Mouse (Mus musculus): Measurements from ENCODE around the gene Arl8a. TPM values are rescaled to one million over a fixed set of nuclear protein-coding genes. Genes with fewer than 3 reads are reported as not detected.

The Arl8a gene
- polyA plus RNA-seq, 2 experiments: 54.5 to 88.1 TPM

DNA sequence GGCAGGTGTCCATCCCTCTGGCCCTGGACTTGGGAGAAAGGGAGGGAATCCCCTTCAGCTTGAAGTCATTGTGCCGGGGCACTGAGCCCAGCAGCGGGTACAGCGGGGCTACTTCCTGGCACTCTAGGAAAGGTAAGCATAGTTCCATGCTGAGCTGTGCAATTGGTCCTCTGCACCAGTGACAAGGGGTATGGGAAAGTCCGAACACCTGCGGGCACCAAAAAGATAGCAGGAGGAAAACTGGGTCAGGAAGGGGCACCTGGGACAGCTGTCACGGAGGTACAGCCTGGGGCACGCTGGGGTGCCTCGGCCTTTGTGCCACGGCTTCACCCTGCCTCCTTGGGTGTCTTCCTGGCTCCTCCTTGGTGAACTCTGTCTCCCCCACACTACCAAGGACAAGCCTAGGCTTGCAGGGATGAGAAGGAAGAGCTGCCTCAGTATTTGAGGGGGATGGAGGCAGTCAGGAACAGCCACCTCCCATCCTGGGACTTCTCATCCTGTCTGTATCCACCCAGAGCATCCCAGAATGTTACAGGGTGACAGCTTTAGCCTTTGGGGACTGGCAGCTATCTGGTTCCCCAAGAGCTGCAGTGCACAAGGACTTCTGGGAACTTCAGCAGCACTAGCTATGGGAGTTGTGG, 17.0 kb upstream of the Arl8a start:
- WGBS: 74% methylated on average over 9 of the region's 9 CpGs
- Histone ChIP-seq H3K4me2 (replicated peaks; ENCODE audit: low read depth, low read length, severe bottlenecking) (no peak overlapping the region), H3K9ac (ENCODE audit: low read depth, low read length, severe bottlenecking) (no peak overlapping the region; the same call in 1 of the 2 replicates), H3K4me3 (replicated peaks; ENCODE audit: low read length) (no peak overlapping the region), H3K27ac (replicated peaks; ENCODE audit: low read depth, low read length) (no peak overlapping the region), H3K27me3 (ENCODE audit: control insufficient read depth, insufficient read depth, low read length) (no peaks in the 10 kb centered on the region), H3K9me3 (ENCODE audit: control insufficient read depth, low read length) (no peaks in the 10 kb centered on the region), H3K36me3 (ENCODE audit: control insufficient read depth, insufficient read depth, low read length) (no peaks in the 10 kb centered on the region), H3K4me1 (ENCODE audit: control insufficient read depth, insufficient read depth, low read length) (peaks cover 35% of the 10 kb centered on the region)
- DNase-seq (ENCODE audit: low spot score) (no peak), ATAC-seq (ENCODE audit: low FRiP score, low read depth) (no peak)
- no peak for TF ChIP-seq POLR2A (IDR thresholded peaks at IDR 0.05; ENCODE audit: borderline replicate concordance, extremely low read depth, insufficient read depth, insufficient read length)

DNA sequence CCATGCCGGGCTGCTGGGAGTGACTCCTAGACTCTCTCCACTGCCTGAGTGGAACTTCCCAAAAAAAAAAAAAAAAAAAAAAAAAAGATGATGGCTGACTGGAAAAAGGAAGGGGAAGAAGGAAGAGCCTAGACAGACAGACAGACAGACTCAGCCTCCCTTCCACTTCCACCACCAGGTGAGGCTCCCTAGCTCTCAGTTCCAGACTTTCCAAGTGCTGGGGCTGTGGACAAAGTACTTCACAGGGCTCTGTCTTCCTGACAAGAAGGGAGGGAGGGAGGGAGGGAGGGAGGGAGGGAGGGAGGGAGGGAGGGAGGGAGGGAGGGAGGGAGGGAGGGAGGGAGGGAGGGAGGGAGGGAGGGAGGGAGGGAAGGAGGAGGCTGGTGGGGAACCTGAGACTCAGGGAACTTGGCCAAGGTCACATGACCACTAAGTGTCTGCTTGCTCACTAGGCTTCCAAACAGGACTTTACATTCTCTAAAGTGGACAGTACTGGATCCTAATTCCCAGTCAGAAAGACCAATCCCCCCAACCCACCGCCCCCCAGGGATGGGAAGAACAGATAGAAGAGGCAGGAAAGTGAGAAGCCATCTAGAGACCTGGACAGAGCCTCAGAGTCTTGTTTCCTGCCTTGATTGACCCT, 16.1 kb upstream of the Arl8a start:
- Histone ChIP-seq H3K9ac (ENCODE audit: low read depth, low read length, severe bottlenecking) (no peak overlapping the region), H3K4me1 (ENCODE audit: control insufficient read depth, insufficient read depth, low read length) (peaks cover 35% of the 10 kb centered on the region), H3K9me3 (ENCODE audit: control insufficient read depth, low read length) (no peaks in the 10 kb centered on the region), H3K27me3 (ENCODE audit: control insufficient read depth, insufficient read depth, low read length) (no peaks in the 10 kb centered on the region), H3K36me3 (ENCODE audit: control insufficient read depth, insufficient read depth, low read length) (no peaks in the 10 kb centered on the region), H3K4me3 (replicated peaks; ENCODE audit: low read length) (no peak overlapping the region), H3K4me2 (replicated peaks; ENCODE audit: low read depth, low read length, severe bottlenecking) (no peak overlapping the region), H3K27ac (replicated peaks; ENCODE audit: low read depth, low read length) (no peak overlapping the region)
- no peak for TF ChIP-seq POLR2A (IDR thresholded peaks at IDR 0.05; ENCODE audit: borderline replicate concordance, extremely low read depth, insufficient read depth, insufficient read length)
- DNase-seq (ENCODE audit: low spot score): no peak
- WGBS: 66% methylated on average over 2 of the region's 2 CpGs
- ATAC-seq (ENCODE audit: low FRiP score, low read depth): no peak

DNA sequence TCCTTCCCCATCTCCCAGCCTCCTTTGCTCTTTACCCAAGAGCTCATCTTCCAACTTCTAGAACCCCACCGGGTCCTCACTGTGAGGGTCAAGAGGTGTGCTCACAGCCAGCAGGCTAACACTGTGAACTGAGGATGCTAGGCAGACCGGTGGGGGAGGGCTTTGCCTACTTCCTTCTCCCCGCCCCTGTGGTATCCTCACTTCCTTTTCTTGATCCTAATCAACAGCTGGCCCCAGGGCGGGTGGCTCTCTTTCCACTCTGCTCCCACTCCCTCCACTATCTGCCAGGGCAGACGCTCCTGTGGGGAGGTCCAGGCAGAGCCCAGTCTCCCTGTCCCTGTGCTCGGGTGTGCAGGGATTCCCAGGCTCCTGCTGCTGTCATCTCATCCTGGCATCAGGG, 15.6 kb upstream of the Arl8a start:
- Histone ChIP-seq H3K4me3 (replicated peaks; ENCODE audit: low read length) (no peak overlapping the region), H3K36me3 (ENCODE audit: control insufficient read depth, insufficient read depth, low read length) (no peaks in the 10 kb centered on the region), H3K27ac (replicated peaks; ENCODE audit: low read depth, low read length) (no peak overlapping the region), H3K9ac (ENCODE audit: low read depth, low read length, severe bottlenecking) (no peak overlapping the region), H3K4me1 (ENCODE audit: control insufficient read depth, insufficient read depth, low read length) (peaks cover 30% of the 10 kb centered on the region), H3K9me3 (ENCODE audit: control insufficient read depth, low read length) (no peaks in the 10 kb centered on the region), H3K27me3 (ENCODE audit: control insufficient read depth, insufficient read depth, low read length) (no peaks in the 10 kb centered on the region), H3K4me2 (replicated peaks; ENCODE audit: low read depth, low read length, severe bottlenecking) (no peak overlapping the region)
- peak; percentile 10 for DNase-seq (ENCODE audit: low spot score)
- no peak for ATAC-seq (ENCODE audit: low FRiP score, low read depth)
- WGBS: 28% methylated on average over 6 of the region's 6 CpGs
- no peak for TF ChIP-seq POLR2A (IDR thresholded peaks at IDR 0.05; ENCODE audit: borderline replicate concordance, extremely low read depth, insufficient read depth, insufficient read length)

DNA sequence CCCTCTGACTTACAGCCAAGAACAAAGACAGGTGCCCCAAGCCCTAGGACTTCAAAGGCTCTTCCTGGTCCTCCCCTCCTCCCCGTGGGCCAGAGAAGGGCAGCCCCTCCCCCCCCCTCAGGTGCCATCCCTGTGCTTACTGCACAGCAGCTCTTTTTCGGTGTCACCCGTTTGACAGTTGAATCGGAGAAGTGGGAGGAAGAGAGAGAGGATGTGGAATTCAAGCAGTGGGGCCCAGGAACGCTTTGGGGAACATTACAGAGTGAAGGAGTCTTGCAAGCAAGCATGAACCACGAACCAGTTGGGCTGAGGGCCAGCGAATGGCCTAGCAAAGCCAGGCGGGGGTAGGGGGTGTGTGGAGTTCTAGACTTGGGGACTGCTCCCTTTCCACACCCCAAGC, 15.1 kb upstream of the Arl8a start:
- DNase-seq (ENCODE audit: low spot score) (no peak), ATAC-seq (ENCODE audit: low FRiP score, low read depth) (no peak)
- H3K4me1 ChIP-seq (ENCODE audit: control insufficient read depth, insufficient read depth, low read length): peaks cover 25% of the 10 kb centered on the region
- no peaks in the 10 kb centered on the region for H3K9me3 ChIP-seq (ENCODE audit: control insufficient read depth, low read length)
- no peak for TF ChIP-seq POLR2A (IDR thresholded peaks at IDR 0.05; ENCODE audit: borderline replicate concordance, extremely low read depth, insufficient read depth, insufficient read length)
- H3K4me2 ChIP-seq (replicated peaks; ENCODE audit: low read depth, low read length, severe bottlenecking): no peak overlapping the region
- no peaks in the 10 kb centered on the region for H3K27me3 ChIP-seq (ENCODE audit: control insufficient read depth, insufficient read depth, low read length)
- H3K4me3 ChIP-seq (replicated peaks; ENCODE audit: low read length): no peak overlapping the region
- H3K27ac ChIP-seq (replicated peaks; ENCODE audit: low read depth, low read length): no peak overlapping the region
- 44% methylated on average over 8 of the region's 8 CpGs for WGBS
- H3K36me3 ChIP-seq (ENCODE audit: control insufficient read depth, insufficient read depth, low read length): no peaks in the 10 kb centered on the region
- H3K9ac ChIP-seq (ENCODE audit: low read depth, low read length, severe bottlenecking): no peak overlapping the region

DNA sequence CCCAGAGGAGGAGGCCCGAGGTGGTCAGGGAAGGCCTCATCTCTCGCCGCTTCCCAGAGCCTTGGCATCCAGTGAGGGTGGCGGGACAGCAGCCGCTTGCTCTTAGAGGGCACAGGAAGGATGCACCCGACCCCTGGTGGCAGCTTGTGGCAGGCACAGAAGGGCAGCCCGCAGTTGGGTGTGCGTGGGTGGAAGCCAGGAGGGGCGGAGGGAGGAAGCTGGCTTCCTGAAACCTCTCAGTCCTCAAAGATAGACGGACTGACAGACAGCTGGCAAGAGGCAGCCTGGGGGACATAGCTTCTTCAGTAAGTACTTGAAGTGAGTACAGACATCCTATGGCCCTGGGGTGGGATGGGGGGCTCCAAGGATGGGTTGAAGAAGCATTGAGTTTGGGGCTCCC, 14.2 kb upstream of the Arl8a start, which contains the start of gene Ptpn7:
TSS of gene Ptpn7 (plus strand) at position 228 of the 400 bp plus-strand sequence.
- H3K4me2 ChIP-seq (replicated peaks; ENCODE audit: low read depth, low read length, severe bottlenecking): no peak within 1 kb of the TSS
- no peak within 1 kb of the TSS for H3K27ac ChIP-seq (replicated peaks; ENCODE audit: low read depth, low read length)
- DNase-seq (ENCODE audit: low spot score): no peak

More for the DNA sequence above, 14.2 kb upstream of the Arl8a start, which contains the start of gene Ptpn7:
- Histone ChIP-seq H3K27me3 (ENCODE audit: control insufficient read depth, insufficient read depth, low read length) (no peaks in the 10 kb centered on the region), H3K4me1 (ENCODE audit: control insufficient read depth, insufficient read depth, low read length) (peaks cover 16% of the 10 kb centered on the region), H3K9ac (ENCODE audit: low read depth, low read length, severe bottlenecking) (no peak within 1 kb of the TSS), H3K9me3 (ENCODE audit: control insufficient read depth, low read length) (no peaks in the 10 kb centered on the region), H3K4me3 (replicated peaks; ENCODE audit: low read length) (no peak within 1 kb of the TSS), H3K36me3 (ENCODE audit: control insufficient read depth, insufficient read depth, low read length) (no peaks in the 10 kb centered on the region)
- 40% methylated on average over 10 of the region's 10 CpGs for WGBS
- ATAC-seq (ENCODE audit: low FRiP score, low read depth): no peak
- no peak for TF ChIP-seq POLR2A (IDR thresholded peaks at IDR 0.05; ENCODE audit: borderline replicate concordance, extremely low read depth, insufficient read depth, insufficient read length)

Measured in limb, embryonic 14.5 days (tissue).